Mouse (Mus musculus): ENCODE measurements at regions not wholly inside any gene's neighbourhood (a gene's known extent, or its start where the extent isn't known, plus 50 kb on each side); places are given as distances from the start of the nearest gene placed in this dataset.

GRCm38 (mm10) chr7:123921461-123921860 is 61.2 kb upstream of the Hs3st4 start:
- Histone ChIP-seq H3K9ac (replicated peaks) (no peak overlapping the region), H3K27me3 (no peaks in the 10 kb centered on the region), H3K36me3 (no peaks in the 10 kb centered on the region), H3K27ac (no peak overlapping the region), H3K4me1 (replicated peaks) (no peaks in the 10 kb centered on the region), H3K4me2 (replicated peaks) (no peak overlapping the region), H3K9me3 (no peaks in the 10 kb centered on the region), H3K4me3 (replicated peaks) (no peak overlapping the region)
- no peak for ATAC-seq
- 99% methylated on average over 2 of the region's 2 CpGs for WGBS

DNA sequence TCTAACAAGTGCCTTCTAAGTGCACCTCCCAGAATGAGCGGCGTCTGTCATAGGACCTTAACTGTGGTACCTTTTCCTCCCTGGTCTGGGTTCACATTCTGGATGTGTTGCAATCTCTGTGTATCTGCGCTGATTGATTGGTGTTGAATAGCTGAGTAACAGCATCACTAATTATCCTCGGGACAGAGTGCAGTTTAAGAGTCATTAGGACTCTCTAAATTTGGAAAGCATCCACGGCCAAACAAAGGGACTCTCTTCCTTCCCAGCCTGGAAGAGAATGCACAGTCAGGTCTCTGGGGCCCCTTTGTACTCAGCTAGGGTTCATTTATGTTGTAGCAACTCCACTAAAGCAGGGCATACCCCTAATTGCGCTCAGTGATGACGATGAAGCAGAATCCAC is 50.2 kb upstream of the Hs3st4 start:
- Histone ChIP-seq H3K9me3 (no peaks in the 10 kb centered on the region), H3K4me2 (replicated peaks) (no peak overlapping the region), H3K36me3 (no peaks in the 10 kb centered on the region), H3K4me3 (replicated peaks) (no peak overlapping the region), H3K27me3 (no peaks in the 10 kb centered on the region), H3K27ac (no peak overlapping the region), H3K9ac (replicated peaks) (no peak overlapping the region), H3K4me1 (replicated peaks) (0 out of 2 replicates have a peak, but pooled peaks cover 5% of the 10 kb centered on the region)
- 65% methylated on average over 7 of the region's 7 CpGs for WGBS
- ATAC-seq: 0 out of 2 replicates have a peak, but pooled peaks have one; percentile 45
